Mouse (Mus musculus) cerebellum, postnatal 4 days (tissue): ENCODE measurements at regions not wholly inside any gene's neighbourhood (a gene's known extent, or its start where the extent isn't known, plus 50 kb on each side); places are given as distances from the start of the nearest gene placed in this dataset.

Experiments used
- DNase-seq, 2 experiments: peaks; one replicate each; pipeline ENCODE4 v3.0.0; 2022; ENCODE audit warnings: low spot score in 2 of 2, mixed read lengths in 1 of 2

DNA sequence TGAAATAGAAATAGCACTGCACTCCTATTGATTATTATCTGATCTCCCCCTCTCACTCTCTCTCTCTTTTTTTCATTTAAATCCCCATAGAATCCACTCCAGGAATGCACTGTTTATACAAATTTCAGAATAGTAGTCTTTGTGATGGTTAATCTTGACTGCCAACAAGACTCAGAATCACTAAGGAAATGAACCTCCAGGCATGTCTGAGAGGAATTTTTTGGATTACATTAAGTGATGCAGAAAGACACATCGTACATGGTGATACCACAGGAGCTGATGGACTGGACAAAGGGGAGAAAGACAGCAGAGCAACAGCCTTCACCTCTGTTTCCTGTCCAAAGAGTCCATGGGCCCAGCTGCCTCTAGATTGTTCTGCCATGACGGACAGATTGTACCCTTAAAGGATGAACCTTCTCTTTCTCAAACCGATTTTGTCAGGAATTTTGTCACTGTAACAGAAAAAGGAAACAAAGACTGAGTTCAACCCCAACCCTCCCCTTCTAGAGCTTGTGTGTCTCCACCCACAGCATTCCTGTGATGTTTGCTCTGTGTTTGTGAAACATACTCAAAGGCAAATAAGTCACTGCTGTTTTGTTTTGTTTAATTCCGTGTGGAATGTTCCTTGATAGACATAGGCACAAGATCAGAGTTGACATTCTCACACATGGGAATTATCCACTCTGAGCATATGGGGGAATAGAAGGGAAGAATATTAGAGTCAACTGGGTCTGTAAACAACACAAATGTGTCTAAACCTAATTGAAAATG lies 59.1 kb upstream of the Gm34302 start:
- no peak for DNase-seq

DNA sequence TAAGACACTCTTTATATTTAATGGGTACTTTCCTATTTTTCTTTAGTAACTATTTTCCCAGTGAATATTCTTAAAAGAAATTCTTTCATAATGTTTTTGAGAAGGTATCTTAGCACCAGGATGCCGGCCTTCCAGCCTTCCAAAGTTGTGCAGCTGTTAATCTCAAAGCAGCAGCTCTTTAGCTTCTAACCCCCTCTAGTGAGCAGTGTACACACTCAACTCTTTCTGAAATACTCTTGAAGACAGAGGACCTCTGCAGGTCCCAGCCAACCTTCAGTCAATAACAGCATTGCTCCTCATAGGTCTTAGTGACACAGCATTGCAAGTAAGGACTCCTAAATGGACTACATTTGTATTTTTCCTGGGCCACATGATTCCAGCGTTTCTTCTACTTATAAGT lies 55.2 kb upstream of the Gm34302 start:
- no peak for DNase-seq

DNA sequence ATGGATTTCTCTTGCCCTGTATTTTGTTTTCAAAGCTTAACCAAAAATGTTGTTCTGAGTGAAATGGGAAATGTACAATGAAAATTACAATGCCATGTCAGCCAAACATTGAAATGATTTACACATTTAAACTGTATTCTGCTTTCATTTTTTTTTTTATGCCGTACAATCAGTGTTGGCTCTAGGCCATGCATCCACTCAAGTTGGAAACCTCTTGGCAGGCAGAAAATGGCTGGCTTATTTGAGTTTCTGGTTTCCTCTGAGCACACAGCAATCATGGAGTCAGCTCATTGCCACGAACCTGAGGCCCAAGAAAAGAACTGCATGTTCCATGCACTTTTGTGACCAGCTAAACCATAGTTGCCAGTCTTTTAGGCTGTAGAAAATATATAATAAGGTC lies 50.5 kb upstream of the Gm34302 start:
- no peak for DNase-seq
